Mouse (Mus musculus) C2C12 (cell line): ENCODE data around the gene Ano7. TPM values are rescaled to one million over a fixed set of nuclear protein-coding genes. Genes with fewer than 3 reads are reported as not detected.

Experiments used
- H3K27me3 ChIP-seq: one replicate; pipeline ENCODE4 v1.6.1; 2011; ENCODE audit not compliant: control insufficient read depth, insufficient read depth, insufficient read length
- H3K36me3 ChIP-seq: one replicate; pipeline ENCODE4 v1.6.1; 2011; ENCODE audit not compliant: control insufficient read depth, insufficient read depth
- H3K4me3 ChIP-seq: one replicate; pipeline ENCODE4 v1.5.1; 2011; ENCODE audit warnings: mild to moderate bottlenecking, control low read depth; ENCODE audit not compliant: poor library complexity, insufficient read depth, severe bottlenecking
- H3K79me2 ChIP-seq: one replicate; pipeline ENCODE4 v1.6.1; 2011; ENCODE audit not compliant: control insufficient read depth, insufficient read depth
- H3K79me3 ChIP-seq: one replicate; pipeline ENCODE4 v1.6.1; 2011; ENCODE audit warnings: low read depth, control low read depth
- H3ac ChIP-seq: one replicate; pipeline ENCODE3; 2011; ENCODE audit warnings: low read depth; ENCODE audit not compliant: control insufficient read depth, insufficient read length
- CEBPB ChIP-seq: IDR thresholded peaks from one replicate; pipeline ENCODE4 v1.6.1; 2011; ENCODE audit warnings: low read depth, mild to moderate bottlenecking, control low read depth, moderate library complexity
- CTCF ChIP-seq: IDR thresholded peaks from one replicate; pipeline ENCODE4 v1.5.1; 2011; ENCODE audit not compliant: control insufficient read depth, insufficient read depth, insufficient read length
- FOSL1 ChIP-seq: IDR thresholded peaks from one replicate; pipeline ENCODE4 v1.8.0; 2011; ENCODE audit warnings: mild to moderate bottlenecking, low read length; ENCODE audit not compliant: poor library complexity, insufficient read depth, severe bottlenecking
- MAX ChIP-seq: IDR thresholded peaks from one replicate; pipeline ENCODE4 v1.6.1; 2011; ENCODE audit warnings: mild to moderate bottlenecking, control low read depth
- MYOD1 ChIP-seq: IDR thresholded peaks from one replicate; pipeline ENCODE4 v1.6.1; 2011; ENCODE audit warnings: low read depth; ENCODE audit not compliant: control insufficient read depth, insufficient read length
- MYOG ChIP-seq: IDR thresholded peaks from one replicate; pipeline ENCODE4 v1.6.1; 2011; ENCODE audit not compliant: control insufficient read depth, insufficient read length; ENCODE audit errors: extremely low read depth
- USF1 ChIP-seq: IDR thresholded peaks from one replicate; pipeline ENCODE4 v1.6.1; 2011; ENCODE audit warnings: low read depth, mild to moderate bottlenecking, control low read depth, moderate library complexity
- polyA plus RNA-seq: library from polyadenylated mRNA; unstranded; fragments of >200 nt; fragmentation: generic; extraction: Trizol; gene quantifications from one replicate; pipeline ENCODE4 v1.2.1, GENCODE M21; 2012; ENCODE audit warnings: missing spikeins

Gene Ano7
- polyA plus RNA-seq, 1 experiment: 0.05 TPM

- TF ChIP-seq MAX (no peak), FOSL1 (no peak), CEBPB (no peak), MYOG (no peak), CTCF (no peak), MYOD1 (no peak), USF1 (no peak)
- H3ac ChIP-seq: no peak overlapping the region
- H3K79me2 ChIP-seq: no peaks in the 10 kb centered on the region
Measured at GRCm38 (mm10) chr1:93379117-93379516, 5.4 kb downstream of the Ano7 start.

DNA sequence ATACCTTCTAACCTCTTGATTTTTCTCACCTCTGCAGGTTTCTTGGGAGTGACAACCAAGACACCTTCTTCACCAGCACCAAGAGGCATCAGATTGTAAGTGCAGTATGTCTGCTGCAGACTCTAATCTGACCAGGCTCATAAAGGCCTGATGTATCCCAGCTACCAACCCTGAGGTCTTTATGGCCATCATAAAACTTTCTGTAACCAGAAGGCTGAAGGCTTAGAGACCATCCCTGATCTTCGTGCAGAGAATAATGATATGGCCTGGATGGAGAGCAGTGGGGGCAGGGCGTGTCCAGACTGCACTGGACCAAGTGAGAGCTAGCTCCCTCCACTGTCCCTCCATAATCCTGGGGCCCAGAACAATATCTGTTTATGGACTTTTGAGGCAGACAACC is 13.5 kb downstream of the Ano7 start:
- TF ChIP-seq MYOG: no peak
- no peak for TF ChIP-seq MYOD1
- no peak for TF ChIP-seq USF1
- TF ChIP-seq MAX: no peak
- TF ChIP-seq FOSL1: no peak
- no peak for TF ChIP-seq CEBPB
- TF ChIP-seq CTCF: no peak

More at GRCm38 (mm10) chr1:93379117-93379516, 5.4 kb downstream of the Ano7 start:
- H3K36me3 ChIP-seq: no peaks in the 10 kb centered on the region
- peaks cover 11% of the 10 kb centered on the region for H3K27me3 ChIP-seq
- H3K79me3 ChIP-seq: no peaks in the 10 kb centered on the region
- H3K4me3 ChIP-seq: no peak overlapping the region

DNA sequence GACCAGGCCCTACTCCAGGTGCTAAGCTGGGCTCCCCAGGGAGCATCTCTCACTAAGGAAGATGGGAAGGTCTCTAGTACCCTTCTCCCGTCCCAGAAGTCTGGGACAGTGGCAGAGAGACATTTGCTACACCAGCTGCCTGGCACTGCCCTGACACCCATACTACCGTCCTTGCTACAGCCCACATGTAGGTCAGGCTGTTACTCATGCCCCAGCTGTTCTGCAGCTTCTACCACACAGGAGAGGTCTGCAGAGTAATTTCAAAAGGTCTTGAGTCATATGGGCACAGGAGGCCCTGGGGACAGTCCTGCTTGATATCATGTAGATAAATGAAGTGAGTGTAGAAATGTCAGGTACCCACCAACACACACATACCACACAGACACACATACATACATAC is 15.2 kb downstream of the Ano7 start:
- Histone ChIP-seq H3K79me2 (no peaks in the 10 kb centered on the region), H3K27me3 (peaks cover 23% of the 10 kb centered on the region), H3K4me3 (no peak overlapping the region), H3K36me3 (no peaks in the 10 kb centered on the region), H3ac (no peak overlapping the region), H3K79me3 (no peaks in the 10 kb centered on the region)
- TF ChIP-seq FOSL1 (no peak), MYOG (no peak), CTCF (no peak), MAX (no peak), USF1 (no peak), MYOD1 (no peak), CEBPB (no peak)

More for the DNA sequence above, 13.5 kb downstream of the Ano7 start:
- Histone ChIP-seq H3K27me3 (peaks cover 20% of the 10 kb centered on the region), H3K4me3 (no peak overlapping the region), H3K79me3 (no peaks in the 10 kb centered on the region), H3K79me2 (no peaks in the 10 kb centered on the region), H3K36me3 (no peaks in the 10 kb centered on the region), H3ac (no peak overlapping the region)

- Histone ChIP-seq H3K79me3 (no peaks in the 10 kb centered on the region), H3K4me3 (no peak overlapping the region), H3K79me2 (no peaks in the 10 kb centered on the region), H3K27me3 (peaks cover 18% of the 10 kb centered on the region), H3ac (no peak overlapping the region), H3K36me3 (peaks cover 14% of the 10 kb centered on the region)
- TF ChIP-seq CEBPB (no peak), CTCF (no peak), MYOD1 (no peak), MYOG (no peak), FOSL1 (no peak), USF1 (no peak), MAX (no peak)
Measured at GRCm38 (mm10) chr1:93401191-93402052, 27.7 kb downstream of the Ano7 start.

GRCm38 (mm10) chr1:93403403-93403802 is 29.7 kb downstream of the Ano7 start:
- no peak for TF ChIP-seq CTCF
- TF ChIP-seq USF1: no peak
- TF ChIP-seq MYOD1: no peak
- no peak for TF ChIP-seq CEBPB
- no peak for TF ChIP-seq MYOG
- no peak for TF ChIP-seq MAX
- Histone ChIP-seq H3K79me3 (no peaks in the 10 kb centered on the region), H3K4me3 (no peak overlapping the region), H3K79me2 (no peaks in the 10 kb centered on the region), H3K27me3 (peaks cover 6% of the 10 kb centered on the region), H3K36me3 (peaks cover 34% of the 10 kb centered on the region), H3ac (no peak overlapping the region)
